Mouse (Mus musculus) neural tube, embryonic 13.5 days (tissue): ENCODE measurements around the gene Fdps. TPM values are rescaled to one million over a fixed set of nuclear protein-coding genes. Genes with fewer than 3 reads are reported as not detected.
"Not testable (repeated sequence)": the region's sequence is repeated elsewhere in the genome, so short reads cannot be mapped to it uniquely, and the experiment has no call there.

ENCODE experiments used
- ATAC-seq: fragments of 200-750 bp; cut with Nextera tagmentation; 2 replicates; pipeline ENCODE4 v1.8.0; 2017; ENCODE audit warnings: low read depth, mild to moderate bottlenecking, moderate TSS enrichment, moderate library complexity
- H3K27ac ChIP-seq: fragments of 300-500 bp; sonication (generic); replicated peaks from 2 replicates; pipeline ENCODE4 v1.5.1; 2015; ENCODE audit warnings: moderate library complexity, mild to moderate bottlenecking, inconsistent platforms
- H3K27me3 ChIP-seq: fragments of 300-500 bp; sonication (generic); 2 replicates; pipeline ENCODE4 v1.6.1; 2015; ENCODE audit warnings: mild to moderate bottlenecking, inconsistent platforms
- H3K36me3 ChIP-seq: fragments of 300-500 bp; sonication (generic); 2 replicates; pipeline ENCODE4 v1.6.1; 2015; ENCODE audit warnings: mild to moderate bottlenecking, inconsistent platforms
- H3K4me1 ChIP-seq: fragments of 300-500 bp; sonication (generic); replicated peaks from 2 replicates; pipeline ENCODE4 v1.6.1; 2015; ENCODE audit warnings: inconsistent platforms
- H3K4me2 ChIP-seq: fragments of 300-500 bp; sonication (generic); 2 replicates; pipeline ENCODE4 v1.6.1; 2015; ENCODE audit warnings: inconsistent platforms, mild to moderate bottlenecking, moderate library complexity
- H3K4me3 ChIP-seq: fragments of 300-500 bp; sonication (generic); 2 replicates; pipeline ENCODE4 v1.5.1; 2015; ENCODE audit warnings: mild to moderate bottlenecking, inconsistent platforms
- H3K9ac ChIP-seq: fragments of 300-500 bp; sonication (generic); 2 replicates; pipeline ENCODE4 v1.6.1; 2015; ENCODE audit warnings: moderate library complexity, mild to moderate bottlenecking, inconsistent platforms
- H3K9me3 ChIP-seq: fragments of 300-500 bp; sonication (generic); 2 replicates; pipeline ENCODE4 v1.6.1; 2016; ENCODE audit warnings: inconsistent platforms
- WGBS: fragments of 180-500 bp; shearing (Covaris S2); methylation state at CpG from one replicate; pipeline ENCODE4 v1.1.7; 2015; 5-methylcytosine and 5-hydroxymethylcytosine counted together
- polyA plus RNA-seq: library from polyadenylated mRNA; unstranded; fragments of >200 nt; fragmentation: Nextera tagmentation; extraction: Ambion mirVana; gene quantifications from 2 replicates; pipeline ENCODE4 v1.2.1, GENCODE M21; 2015

Gene Fdps
- polyA plus RNA-seq, 1 experiment from 2014 or later = 357 TPM

DNA sequence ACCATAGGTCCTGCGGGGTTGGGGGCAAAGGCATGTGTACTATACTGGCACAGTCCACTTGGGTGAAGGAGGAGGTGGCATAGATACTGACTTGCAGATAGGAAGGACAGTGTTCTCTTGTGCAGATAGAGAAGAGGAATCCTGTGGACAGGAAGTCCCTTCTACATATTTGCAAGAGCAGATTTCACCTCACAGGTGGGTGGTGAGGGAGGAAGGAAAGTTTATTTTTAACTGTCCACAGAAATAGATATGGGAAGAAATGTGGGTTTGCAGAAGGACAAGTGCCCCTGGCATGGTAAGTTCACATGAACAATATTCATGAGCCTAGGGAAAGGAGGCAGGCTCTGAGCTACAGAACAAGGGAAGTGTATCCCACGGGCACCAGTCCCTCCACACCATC, 17.6 kb downstream of the Fdps start:
- ATAC-seq = no peak
- Histone ChIP-seq H3K4me1 (peaks cover 14% of the 10 kb centered on the region), H3K4me3 (no peak overlapping the region), H3K9me3 (no peaks in the 10 kb centered on the region), H3K27ac (no peak overlapping the region), H3K4me2 (no peak overlapping the region), H3K9ac (no peak overlapping the region), H3K36me3 (peaks cover 67% of the 10 kb centered on the region), H3K27me3 (peaks cover 9% of the 10 kb centered on the region; the same call in 1 of the 2 replicates)
- WGBS = 78% methylated on average over 2 of the region's 2 CpGs

- H3K4me1 ChIP-seq, H3K27me3 ChIP-seq, ATAC-seq, H3K4me2 ChIP-seq, H3K9me3 ChIP-seq, H3K27ac ChIP-seq, H3K4me3 ChIP-seq, H3K9ac ChIP-seq: not testable (repeated sequence)
- peaks cover 63% of the 10 kb centered on the region for H3K36me3 ChIP-seq
Measured at GRCm38 (mm10) chr3:89082287-89082686, 19.5 kb downstream of the Fdps start.

DNA sequence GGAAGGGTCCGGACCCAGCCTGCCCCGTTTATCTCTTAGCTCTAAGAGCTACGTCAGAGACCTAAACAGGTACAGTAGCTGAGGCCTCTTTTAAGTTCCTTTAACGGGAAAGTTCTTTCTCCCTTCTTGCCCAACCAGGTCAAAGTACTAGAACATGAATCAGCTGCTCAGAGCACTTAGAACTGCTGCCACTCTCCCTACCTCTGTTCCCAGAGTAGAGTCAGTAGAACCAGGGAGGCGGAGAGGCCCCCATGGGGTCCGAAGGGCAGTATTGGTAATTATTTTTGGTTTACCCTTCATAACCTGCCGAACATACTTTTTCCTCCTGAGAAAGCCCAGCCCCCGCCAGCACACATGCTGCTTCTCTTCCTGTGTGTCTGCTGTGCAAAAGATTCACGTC, 24.4 kb downstream of the Fdps start:
- Histone ChIP-seq H3K4me2 (no peak overlapping the region), H3K9me3 (no peaks in the 10 kb centered on the region), H3K4me3 (no peak overlapping the region), H3K4me1 (no peaks in the 10 kb centered on the region), H3K27me3 (no peaks in the 10 kb centered on the region), H3K36me3 (peaks cover 78% of the 10 kb centered on the region), H3K9ac (no peak overlapping the region), H3K27ac (no peak overlapping the region)
- ATAC-seq = no peak
- WGBS = 90% methylated on average over 9 of the region's 9 CpGs

DNA sequence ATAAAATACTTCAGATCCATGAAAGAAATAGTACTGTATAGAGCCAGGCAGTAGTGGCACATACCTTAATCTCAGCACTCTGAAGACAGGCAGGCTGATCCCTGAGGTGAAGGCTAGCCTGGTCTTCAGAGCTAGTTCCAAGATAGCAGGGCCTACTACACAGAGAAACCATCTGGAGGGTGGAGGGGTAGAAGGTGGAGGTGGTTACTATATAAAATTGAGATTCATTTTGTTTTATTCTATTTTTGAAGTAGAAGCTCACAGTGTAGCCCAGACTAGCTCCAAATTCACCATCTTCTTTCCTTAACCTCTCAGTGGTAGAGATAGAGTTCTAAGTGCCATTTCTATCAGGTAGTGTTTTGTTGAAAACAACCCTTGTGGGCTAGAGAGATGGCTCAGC, 34.5 kb downstream of the Fdps start:
- ATAC-seq = no peak
- H3K27ac ChIP-seq = no peak overlapping the region
- no peaks in the 10 kb centered on the region for H3K27me3 ChIP-seq
- peaks cover 96% of the 10 kb centered on the region for H3K36me3 ChIP-seq
- no peak overlapping the region for H3K4me2 ChIP-seq
- no peak overlapping the region for H3K9ac ChIP-seq
- H3K9me3 ChIP-seq = no peaks in the 10 kb centered on the region
- no peak overlapping the region for H3K4me3 ChIP-seq
- no peaks in the 10 kb centered on the region for H3K4me1 ChIP-seq

DNA sequence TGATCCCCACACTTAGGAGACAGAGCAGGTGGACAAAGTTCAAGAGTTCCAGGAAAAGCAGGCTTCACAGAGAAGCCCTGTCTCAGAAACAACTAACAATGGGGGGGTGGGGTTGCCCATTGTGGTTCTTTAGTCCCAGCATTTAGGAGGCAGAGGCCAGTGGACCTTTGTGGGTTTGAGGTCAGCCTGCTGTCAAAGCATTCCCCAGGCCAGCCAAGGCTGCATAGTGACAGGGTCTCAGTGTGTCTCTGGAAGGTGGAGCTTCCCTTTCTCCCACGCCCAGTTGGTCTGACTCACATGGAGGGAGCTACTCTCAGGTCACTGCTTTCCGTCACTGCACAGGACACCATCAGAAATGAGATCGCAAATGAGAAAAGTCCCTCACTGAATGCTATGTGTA, 40.1 kb downstream of the Fdps start:
- 54% methylated on average over 3 of the region's 3 CpGs for WGBS
- no peak for ATAC-seq
- Histone ChIP-seq H3K4me2 (no peak overlapping the region), H3K36me3 (peaks cover 94% of the 10 kb centered on the region), H3K27me3 (no peaks in the 10 kb centered on the region), H3K9ac (no peak overlapping the region), H3K4me1 (no peaks in the 10 kb centered on the region), H3K9me3 (no peaks in the 10 kb centered on the region), H3K27ac (no peak overlapping the region), H3K4me3 (no peak overlapping the region)

DNA sequence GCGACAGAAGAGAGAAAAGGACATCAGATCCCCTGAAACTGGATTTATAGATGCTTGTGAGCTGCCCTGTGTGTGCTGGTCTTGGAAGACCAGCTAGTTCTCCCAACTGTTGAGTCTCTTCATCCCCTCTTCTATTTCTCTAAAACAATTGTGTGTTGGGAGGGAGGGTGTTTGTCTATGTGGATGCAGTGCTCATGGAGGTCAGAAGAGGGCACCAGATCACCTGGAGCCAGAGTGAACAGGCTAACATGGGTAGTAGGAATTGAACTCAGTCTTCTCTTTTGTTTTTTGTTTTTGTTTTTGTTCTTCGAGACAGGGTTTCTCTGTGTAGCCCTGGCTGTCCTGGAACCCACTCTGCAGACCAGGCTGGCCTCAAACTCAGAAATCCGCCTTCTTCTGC, 43.0 kb downstream of the Fdps start:
- Histone ChIP-seq H3K4me1 (no peaks in the 10 kb centered on the region), H3K4me3 (no peak overlapping the region), H3K9me3 (no peaks in the 10 kb centered on the region), H3K27me3 (no peaks in the 10 kb centered on the region), H3K9ac (no peak overlapping the region), H3K4me2 (no peak overlapping the region), H3K36me3 (peaks cover 96% of the 10 kb centered on the region), H3K27ac (no peak overlapping the region)
- ATAC-seq = no peak
- 91% methylated on average over 3 of the region's 3 CpGs for WGBS

GRCm38 (mm10) chr3:89058361-89058760, 43.4 kb downstream of the Fdps start:
- 96% methylated on average over 9 of the region's 9 CpGs for WGBS
- Histone ChIP-seq H3K4me3 (no peak overlapping the region), H3K4me1 (no peaks in the 10 kb centered on the region), H3K36me3 (peaks cover 96% of the 10 kb centered on the region), H3K27ac (no peak overlapping the region), H3K4me2 (no peak overlapping the region), H3K9me3 (no peaks in the 10 kb centered on the region), H3K27me3 (no peaks in the 10 kb centered on the region), H3K9ac (no peak overlapping the region)
- ATAC-seq = no peak

Other genes starting within 250 kb of the Fdps start
- 41.1 and 45.3 TPM in 2 replicates for gene Msto1, start 188.0 kb downstream of the Fdps start, polyA plus RNA-seq
- 19.1 and 20.6 TPM in 2 replicates for gene Ash1l, start 151.3 kb downstream of the Fdps start, polyA plus RNA-seq
- gene Dap3, start 150.8 kb downstream of the Fdps start, polyA plus RNA-seq = 145 and 152 TPM in 2 replicates
- 83.4 and 91.9 TPM in 2 replicates for gene Rusc1, start 8.6 kb downstream of the Fdps start, polyA plus RNA-seq
- 0.15 TPM in 1 of 2 replicates, not detected in the other for gene Gm43738, start 860 bp downstream of the Fdps start, polyA plus RNA-seq
- gene Pklr, start 34.2 kb upstream of the Fdps start, polyA plus RNA-seq = 0.14 and 0.46 TPM in 2 replicates
- 34.6 and 35.6 TPM in 2 replicates for gene Hcn3, start 58.2 kb upstream of the Fdps start, polyA plus RNA-seq
- gene Clk2, start 62.8 kb upstream of the Fdps start, polyA plus RNA-seq = 27.5 and 30.6 TPM in 2 replicates
- gene Scamp3, start 75.5 kb upstream of the Fdps start, polyA plus RNA-seq = 129 and 135 TPM in 2 replicates
- gene Fam189b, start 81.2 kb upstream of the Fdps start, polyA plus RNA-seq = 38.9 and 49.9 TPM in 2 replicates
- gene Gba, start 101.0 kb upstream of the Fdps start, polyA plus RNA-seq = 48.3 and 50.0 TPM in 2 replicates
- gene Thbs3, start 113.2 kb upstream of the Fdps start, polyA plus RNA-seq = 45.6 and 52.8 TPM in 2 replicates
- 157 and 170 TPM in 2 replicates for gene Mtx1, start 125.1 kb upstream of the Fdps start, polyA plus RNA-seq
- 1.0 and 1.1 TPM in 2 replicates for gene Muc1, start 127.1 kb upstream of the Fdps start, polyA plus RNA-seq
- 248 and 258 TPM in 2 replicates for gene Krtcap2, start 144.0 kb upstream of the Fdps start, polyA plus RNA-seq
- gene Trim46, start 144.3 kb upstream of the Fdps start, polyA plus RNA-seq = 55.8 and 55.9 TPM in 2 replicates
- 76.9 and 81.4 TPM in 2 replicates for gene Dpm3, start 157.4 kb upstream of the Fdps start, polyA plus RNA-seq
- gene Slc50a1, start 168.6 kb upstream of the Fdps start, polyA plus RNA-seq = 44.0 and 45.5 TPM in 2 replicates
- 12.5 and 14.5 TPM in 2 replicates for gene Efna1, start 179.2 kb upstream of the Fdps start, polyA plus RNA-seq
- 87.4 and 90.1 TPM in 2 replicates for gene Efna3, start 221.0 kb upstream of the Fdps start, polyA plus RNA-seq
- 8.5 and 10.7 TPM in 2 replicates for gene Efna4, start 236.1 kb upstream of the Fdps start, polyA plus RNA-seq
- gene Adam15, start 248.0 kb upstream of the Fdps start, polyA plus RNA-seq = 48.8 and 54.0 TPM in 2 replicates